In genomic region chr6:137545341-137545740, GRCm38 (mm10) we compare ENCODE assay signal across 23 mouse cellular contexts.
"Had no signal": no experiment of that assay in that cellular context is flagged by ENCODE, and none has a peak within 500 bp of the region (broad histone marks: within the 10 kb centered on the region; RNA-seq: fewer than 3 reads in every experiment).

No protein-coding gene starts in this region.

- H3K9ac ChIP-seq: limb, embryonic 13.5 days; liver, embryonic 12.5 days; liver, embryonic 15.5 days; lung, embryonic 15.5 days; midbrain, embryonic 15.5 days; neural tube, embryonic 12.5 days; neural tube, embryonic 15.5 days; stomach, embryonic 15.5 days had no signal

- ATAC-seq: liver, embryonic 12.5 days; midbrain, embryonic 15.5 days had no signal

- H3K27me3 ChIP-seq: liver, embryonic 15.5 days; lung, embryonic 15.5 days; midbrain, embryonic 15.5 days; neural tube, embryonic 12.5 days; neural tube, embryonic 15.5 days; stomach, embryonic 15.5 days had no signal

- H3K36me3 ChIP-seq: limb, embryonic 10.5 days; limb, embryonic 13.5 days; liver, embryonic 12.5 days; liver, embryonic 15.5 days; lung, embryonic 15.5 days; midbrain, embryonic 10.5 days; midbrain, embryonic 15.5 days; neural tube, embryonic 12.5 days; neural tube, embryonic 15.5 days; stomach, embryonic 15.5 days had no signal

- H3K27ac ChIP-seq: limb, embryonic 10.5 days; limb, embryonic 13.5 days; liver, embryonic 12.5 days; liver, embryonic 15.5 days; lung, embryonic 15.5 days; midbrain, embryonic 10.5 days; midbrain, embryonic 15.5 days; neural tube, embryonic 12.5 days; neural tube, embryonic 15.5 days; stomach, embryonic 15.5 days had no signal

- H3K4me3 ChIP-seq: limb, embryonic 10.5 days; limb, embryonic 13.5 days; liver, embryonic 12.5 days; liver, embryonic 15.5 days; lung, embryonic 15.5 days; megakaryocyte, embryonic 14.5 days; midbrain, embryonic 10.5 days; midbrain, embryonic 15.5 days; neural tube, embryonic 12.5 days; neural tube, embryonic 15.5 days; stomach, embryonic 15.5 days had no signal

- DNase-seq: kidney, adult 2 months; kidney, postnatal 36 days; layer of hippocampus, adult 9-11 months; liver; lung, adult 18-20 months; lung, postnatal 10 days; lung, postnatal 36 days; right cerebral cortex, adult 18-20 months; right cerebral cortex, postnatal 14 days; right cerebral cortex, postnatal 4 days; spleen, adult 18-20 months; thymus, postnatal 25 days had no signal

- H3K9me3 ChIP-seq: limb, embryonic 10.5 days; limb, embryonic 13.5 days; liver, embryonic 12.5 days; liver, embryonic 15.5 days; lung, embryonic 15.5 days; megakaryocyte, embryonic 14.5 days; midbrain, embryonic 15.5 days; neural tube, embryonic 12.5 days; neural tube, embryonic 15.5 days; stomach, embryonic 15.5 days had no signal

- H3K4me2 ChIP-seq: limb, embryonic 13.5 days; liver, embryonic 12.5 days; liver, embryonic 15.5 days; lung, embryonic 15.5 days; midbrain, embryonic 15.5 days; neural tube, embryonic 12.5 days; neural tube, embryonic 15.5 days; stomach, embryonic 15.5 days had no signal
